Mouse (Mus musculus) heart, postnatal 36 days (tissue): ENCODE measurements around the gene Vmn1r1. TPM values are rescaled to one million over a fixed set of nuclear protein-coding genes. Genes with fewer than 3 reads are reported as not detected.

Experiments
- DNase-seq, 2 experiments: peaks; one replicate each; pipeline ENCODE4 v3.0.0; 2021 to 2022
- intact Hi-C: fragments of 180-260 bp; cut with DNase I; formaldehyde crosslinking; loops from one replicate; pipeline ENCODE4 v1.15.1; 2025
- total RNA-seq, 2 experiments: library from RNA; stranded (reverse); gene quantifications; 2 replicates each; pipeline ENCODE4 v1.2.3; 2021

Vmn1r1 gene
- total RNA-seq, 2 experiments from 2014 or later, result not detected

GRCm38 (mm10) chr1:182138172-182138571 is 26.1 kb downstream of the Vmn1r1 start:
- intact Hi-C loops, result no loop called here
- no peak for DNase-seq

DNA sequence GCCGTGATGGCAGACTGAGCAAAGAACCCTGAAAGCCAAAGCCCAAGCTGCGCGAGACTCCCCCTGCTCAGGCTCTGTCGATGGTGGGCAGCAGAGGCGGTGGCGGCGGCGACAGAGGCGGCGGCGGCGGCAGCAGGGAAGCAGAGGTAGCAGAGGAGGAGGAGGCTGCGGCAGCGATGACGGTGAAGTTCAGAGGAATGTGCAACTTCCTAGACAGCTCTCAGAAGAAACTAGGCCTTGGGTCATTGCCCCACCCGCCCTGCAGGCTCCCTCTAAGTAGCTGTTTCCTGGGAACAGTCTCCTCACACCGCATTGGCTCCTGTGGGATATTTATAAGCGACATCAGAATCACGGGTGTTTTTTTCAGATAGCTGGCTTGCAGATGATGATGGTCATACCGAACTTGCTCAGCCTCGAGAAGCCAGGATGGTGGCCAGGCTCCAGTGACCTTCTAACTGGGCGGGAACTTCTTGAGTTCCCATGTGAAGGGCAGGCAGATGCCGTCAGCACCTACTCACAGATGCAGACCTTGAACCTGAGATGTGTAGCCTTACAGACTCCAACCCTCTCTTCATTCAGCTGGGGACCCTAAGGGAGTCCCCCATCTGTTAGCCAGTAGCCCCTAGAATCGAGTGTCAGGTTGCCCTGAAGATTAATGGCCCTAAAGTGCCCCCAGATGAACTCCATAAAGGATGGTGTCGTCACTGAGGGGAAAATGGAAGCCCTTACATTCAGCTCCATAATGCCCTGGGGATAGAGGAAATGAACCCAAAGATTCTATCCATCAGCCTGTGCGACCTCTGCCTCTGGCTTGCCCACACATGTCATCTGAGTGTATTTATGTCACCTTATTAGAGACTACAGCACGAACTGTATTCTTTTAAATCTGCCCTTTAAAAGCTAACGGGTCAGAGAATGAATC is 26.8 kb downstream of the Vmn1r1 start:
- intact Hi-C loops, result no loop called here
- no peak for DNase-seq

- DNase-seq, result peak in 1 of 2 experiments; percentile 35
- intact Hi-C loops, result no loop called here
Measured at GRCm38 (mm10) chr1:182130830-182131229, 33.5 kb downstream of the Vmn1r1 start.

DNA sequence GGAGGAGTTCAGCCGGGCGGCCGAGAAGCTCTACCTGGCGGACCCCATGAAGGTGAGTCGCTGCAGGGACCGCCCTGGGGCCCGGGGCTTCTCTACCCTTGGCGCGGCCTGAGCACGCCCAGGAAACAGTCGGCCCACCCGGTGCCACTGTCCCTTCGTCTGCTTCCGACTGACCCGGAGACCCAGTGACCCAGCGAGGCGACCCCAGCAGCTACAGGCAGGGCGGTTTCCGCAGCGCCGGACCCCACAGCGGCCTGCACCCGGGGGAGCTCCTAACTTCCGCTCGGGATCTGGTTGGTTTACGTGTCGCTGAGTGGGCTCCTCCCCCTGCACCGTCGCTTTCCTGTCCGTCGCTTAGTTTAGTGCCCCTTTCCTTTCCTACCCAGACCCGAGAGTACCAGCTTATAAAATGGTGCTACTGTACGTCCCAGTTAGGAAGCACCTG is 39.3 kb downstream of the Vmn1r1 start:
- intact Hi-C loops, result loop anchor here (10.0 kb wide), 1 partner anchor 410 kb away; no protein-coding TSS in a partner anchor

GRCm38 (mm10) chr1:182124506-182124905 is 39.8 kb downstream of the Vmn1r1 start, which contains the start of gene Srp9:
Gene Srp9 (plus strand): TSS chr1:182124737.
- peak; percentile 97 to 98 for DNase-seq
- intact Hi-C loops, result loop anchor here (10.0 kb wide), 1 partner anchor 410 kb away; no protein-coding TSS in a partner anchor

More for the DNA sequence above, 39.3 kb downstream of the Vmn1r1 start:
- DNase-seq, result peak; percentile 75 to 83

- intact Hi-C loops, result loop anchor here (10.0 kb wide), 1 partner anchor 412 kb away; no protein-coding TSS in a partner anchor
- DNase-seq, result no peak
Measured at GRCm38 (mm10) chr1:182122413-182122812, 41.9 kb downstream of the Vmn1r1 start.

DNA sequence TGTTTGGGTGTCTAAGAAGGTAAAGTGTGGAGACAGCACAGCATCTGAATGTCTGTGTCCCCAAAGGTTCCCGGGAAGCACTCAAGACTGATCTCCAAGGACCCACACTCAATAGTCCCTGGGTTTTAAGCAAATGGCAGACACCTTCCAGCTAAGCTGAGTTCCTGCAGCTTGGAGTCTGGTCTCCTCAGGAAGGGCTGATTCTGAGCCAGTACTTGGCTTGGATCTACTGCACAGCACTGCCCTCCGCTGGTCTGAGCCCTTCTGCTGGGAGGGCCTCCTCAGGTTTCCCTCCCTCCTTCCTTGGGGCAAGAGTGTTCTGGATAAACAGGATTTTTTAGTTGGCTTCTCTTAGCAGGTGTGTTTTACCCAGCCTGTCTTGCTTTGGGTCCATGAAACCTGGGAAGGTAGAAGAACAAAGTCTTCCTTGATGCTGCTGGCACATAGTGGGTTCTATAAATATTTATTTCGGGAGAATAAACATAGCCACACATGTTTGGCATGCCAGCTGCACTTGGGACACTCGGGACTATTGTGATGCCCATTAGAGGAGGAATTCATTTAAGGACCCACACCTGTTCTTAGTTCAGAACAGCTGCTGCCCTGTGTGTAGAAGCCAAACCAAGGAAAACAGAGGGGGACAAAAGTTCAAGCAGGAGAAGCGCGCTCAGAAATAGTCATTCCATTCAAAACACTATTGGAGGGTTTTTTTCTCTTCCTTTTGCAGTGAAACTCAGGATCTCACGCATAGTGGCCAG is 48.5 kb downstream of the Vmn1r1 start:
- intact Hi-C loops, result loop anchor here (1.0 to 10.0 kb wide), 3 partner anchors 95 to 391 kb away; no protein-coding TSS in a partner anchor
- peak in 1 of 2 experiments; percentile 30 for DNase-seq

GRCm38 (mm10) chr1:182115197-182115596 is 49.1 kb downstream of the Vmn1r1 start:
- intact Hi-C loops, result loop anchor here (1.0 to 10.0 kb wide), 3 partner anchors 94 to 390 kb away; no protein-coding TSS in a partner anchor
- DNase-seq, result peak; percentile 45 to 48

GRCm38 (mm10) chr1:182113587-182114500 is 50.4 kb downstream of the Vmn1r1 start:
- intact Hi-C loops, result loop anchor here (2.0 to 10.0 kb wide), 2 partner anchors 93 to 389 kb away; no protein-coding TSS in a partner anchor
- no peak for DNase-seq

DNA sequence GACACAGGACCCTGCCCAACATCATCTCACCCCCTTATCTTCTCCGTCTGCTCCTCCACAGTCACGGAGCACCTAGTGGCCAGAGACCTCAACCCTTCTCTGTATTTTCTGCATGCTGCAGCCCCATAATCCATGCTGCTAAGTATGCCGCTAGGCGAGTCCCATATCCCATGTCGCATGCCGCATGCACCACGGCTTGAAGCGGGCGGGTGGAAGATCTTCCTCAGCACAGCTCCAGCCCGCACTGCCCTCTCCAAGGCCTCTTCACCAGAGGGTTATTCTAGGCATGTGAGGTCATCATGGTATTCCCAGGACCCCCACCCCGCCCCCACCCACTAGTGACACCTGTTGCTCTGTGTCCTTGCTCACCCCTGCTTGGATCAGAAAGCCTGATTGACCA is 51.2 kb downstream of the Vmn1r1 start:
- no peak for DNase-seq
- intact Hi-C loops, result loop anchor here (10.0 kb wide), 1 partner anchor 388 kb away; no protein-coding TSS in a partner anchor

- intact Hi-C loops, result loop anchor here (10.0 kb wide), 1 partner anchor 388 kb away; no protein-coding TSS in a partner anchor
Measured at GRCm38 (mm10) chr1:182112385-182112784, 51.9 kb downstream of the Vmn1r1 start.

GRCm38 (mm10) chr1:182111386-182112317 is 52.6 kb downstream of the Vmn1r1 start:
- intact Hi-C loops, result loop anchor here (10.0 kb wide), 1 partner anchor 387 kb away; no protein-coding TSS in a partner anchor
- DNase-seq, result peak; percentile 38 to 52

More at GRCm38 (mm10) chr1:182112385-182112784, 51.9 kb downstream of the Vmn1r1 start:
- no peak for DNase-seq

GRCm38 (mm10) chr1:182110708-182111385 is 53.4 kb downstream of the Vmn1r1 start:
- intact Hi-C loops, result loop anchor here (10.0 kb wide), 1 partner anchor 386 kb away; no protein-coding TSS in a partner anchor
- DNase-seq, result peak; percentile 50 to 55

DNA sequence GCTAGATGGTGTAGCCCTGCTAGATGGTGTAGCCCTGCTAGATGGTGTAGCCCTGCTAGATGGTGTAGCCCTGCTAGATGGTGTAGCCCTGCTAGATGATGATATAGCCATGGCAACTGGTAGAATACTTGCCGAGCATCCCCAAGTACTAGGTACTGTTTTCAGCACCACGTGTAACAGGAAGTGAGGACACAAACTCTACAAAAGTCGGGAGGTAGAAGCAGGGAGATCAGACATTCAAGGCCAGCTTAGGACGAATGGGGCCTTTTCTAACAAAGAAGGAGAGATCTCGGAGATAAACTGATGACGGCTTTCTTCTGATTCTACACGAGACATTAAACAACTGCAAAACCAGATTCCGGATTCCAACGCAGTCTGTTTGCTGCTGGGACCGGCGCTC is 54.1 kb downstream of the Vmn1r1 start:
- intact Hi-C loops, result loop anchor here (10.0 kb wide), 1 partner anchor 385 kb away; no protein-coding TSS in a partner anchor
- no peak for DNase-seq

DNA sequence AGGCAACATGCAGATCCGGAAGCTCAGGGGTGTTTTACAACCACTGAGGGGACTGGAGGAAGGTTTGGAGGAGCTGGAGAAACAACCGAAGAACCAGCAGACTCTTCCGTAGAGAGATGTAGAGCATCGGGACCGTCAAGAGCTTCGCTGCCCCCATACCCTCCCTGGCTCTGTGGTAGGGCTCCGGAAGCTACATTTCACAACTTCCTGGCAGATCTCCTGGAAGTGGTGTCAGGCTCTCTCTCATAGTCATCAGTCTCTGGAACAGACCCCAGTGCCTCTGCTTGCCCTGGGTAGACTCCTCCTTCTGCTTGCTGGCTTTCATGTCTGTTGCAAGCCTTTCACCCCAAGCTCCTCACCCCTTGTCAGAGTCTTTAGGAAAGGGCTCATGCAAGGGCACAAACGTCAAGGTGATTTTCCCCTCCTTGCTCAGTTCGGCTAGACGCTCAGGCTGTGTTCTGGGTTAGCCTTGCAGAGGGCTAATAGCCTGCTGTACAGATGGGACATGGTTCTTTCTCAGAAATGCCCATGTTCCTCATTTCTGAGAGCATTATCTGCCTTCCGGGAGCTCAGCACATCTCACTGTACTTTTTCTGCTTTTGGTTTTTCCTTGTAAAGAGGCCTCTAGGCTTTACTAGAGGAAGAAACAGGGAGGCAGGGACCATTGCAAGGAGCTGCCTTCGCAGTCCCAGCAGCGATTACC is 55.7 kb downstream of the Vmn1r1 start:
- DNase-seq, result peak; percentile 49 to 61
- intact Hi-C loops, result loop anchor here (5.0 kb wide), 1 partner anchor 141 kb away; no protein-coding TSS in a partner anchor

DNA sequence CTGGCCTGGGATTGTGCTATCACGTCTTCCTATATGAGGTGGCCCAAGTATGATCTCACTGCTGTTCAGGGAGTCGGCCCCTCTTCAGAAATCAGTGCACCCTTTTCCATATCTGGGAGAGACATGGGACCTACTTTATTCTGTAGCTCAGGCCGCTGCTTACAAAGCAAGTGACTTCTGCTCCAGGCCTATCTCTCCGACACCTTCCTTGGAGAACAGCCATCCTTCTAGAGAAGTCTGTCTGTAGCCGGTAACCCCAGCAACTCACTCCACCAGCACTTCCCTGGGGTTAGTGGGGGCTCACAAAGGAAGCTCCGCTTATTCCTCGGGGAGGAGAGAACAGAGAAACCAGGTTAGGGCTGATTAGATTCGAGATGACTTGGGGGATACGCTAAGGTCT is 57.0 kb downstream of the Vmn1r1 start:
- intact Hi-C loops, result loop anchor here (5.0 kb wide), 1 partner anchor 140 kb away; no protein-coding TSS in a partner anchor

GRCm38 (mm10) chr1:182105023-182105422 is 59.3 kb downstream of the Vmn1r1 start:
- no peak for DNase-seq
- intact Hi-C loops, result loop anchor here (5.0 kb wide), 1 partner anchor 138 kb away; no protein-coding TSS in a partner anchor

More for the DNA sequence above, 57.0 kb downstream of the Vmn1r1 start:
- no peak for DNase-seq
